Mouse (Mus musculus) intestine, postnatal 0 days (tissue): ENCODE results near the gene Rpl10-ps3. TPM values are rescaled to one million over a fixed set of nuclear protein-coding genes. Genes with fewer than 3 reads are reported as not detected.

Experiments
- ATAC-seq: fragments of 200-750 bp; cut with Nextera tagmentation; 2 replicates; pipeline ENCODE4 v1.8.0; 2017; ENCODE audit warnings: mild to moderate bottlenecking, moderate TSS enrichment, moderate library complexity
- H3K27ac ChIP-seq: fragments of 300-500 bp; sonication (generic); 2 replicates; pipeline ENCODE4 v1.5.1; 2014; ENCODE audit warnings: mild to moderate bottlenecking, low read depth, low read length, moderate library complexity
- H3K27me3 ChIP-seq: fragments of 300-500 bp; sonication (generic); replicated peaks from 2 replicates; pipeline ENCODE4 v1.6.1; 2014; ENCODE audit warnings: low read length, mixed read lengths; ENCODE audit not compliant: control insufficient read depth, insufficient read depth
- H3K36me3 ChIP-seq: fragments of 300-500 bp; sonication (generic); 2 replicates; pipeline ENCODE4 v1.6.1; 2014; ENCODE audit warnings: mild to moderate bottlenecking, moderate library complexity; ENCODE audit not compliant: control insufficient read depth, insufficient read depth
- H3K4me1 ChIP-seq: fragments of 300-500 bp; sonication (generic); replicated peaks from 2 replicates; pipeline ENCODE4 v1.6.1; 2014; ENCODE audit warnings: antibody characterized with exemption, low read length, mixed read lengths; ENCODE audit not compliant: control insufficient read depth, insufficient read depth
- H3K4me2 ChIP-seq: fragments of 300-500 bp; sonication (generic); replicated peaks from 2 replicates; pipeline ENCODE4 v1.6.1; 2014; ENCODE audit warnings: low read depth, mild to moderate bottlenecking, moderate library complexity
- H3K4me3 ChIP-seq: fragments of 300-500 bp; sonication (generic); 2 replicates; pipeline ENCODE4 v1.5.1; 2014; ENCODE audit warnings: low read depth, low read length
- H3K9ac ChIP-seq: fragments of 300-500 bp; sonication (generic); 2 replicates; pipeline ENCODE4 v1.6.1; 2014; ENCODE audit warnings: mild to moderate bottlenecking, low read depth, low read length
- H3K9me3 ChIP-seq: fragments of 300-500 bp; sonication (generic); 2 replicates; pipeline ENCODE4 v1.6.1; 2016; ENCODE audit warnings: mixed run types; ENCODE audit not compliant: control insufficient read depth
- CTCF ChIP-seq: sonication (generic); IDR thresholded peaks from 2 replicates; pipeline ENCODE4 v1.5.1; 2016; ENCODE audit warnings: low read depth, mild to moderate bottlenecking, control low read depth, antibody characterized with exemption, moderate library complexity
- WGBS: fragments of 180-500 bp; shearing (Covaris S2); extraction: QIAGEN DNeasy Blood & Tissue Kit; methylation state at CpG from one replicate; pipeline ENCODE4 v1.1.7; 2014; 5-methylcytosine and 5-hydroxymethylcytosine counted together
- polyA plus RNA-seq: library from polyadenylated mRNA; unstranded; fragments of >200 nt; fragmentation: Nextera tagmentation; extraction: Ambion mirVana; gene quantifications from 2 replicates; pipeline ENCODE4 v1.2.1, GENCODE M21; 2015

Gene Rpl10-ps3
- polyA plus RNA-seq, result 148 and 174 TPM in 2 replicates

- H3K9me3 ChIP-seq, result no peaks in the 10 kb centered on the region
- no peak within 1 kb of the TSS for H3K27ac ChIP-seq
- no peak for TF ChIP-seq CTCF
- no peak within 1 kb of the TSS for H3K4me3 ChIP-seq
- 93% methylated on average over 11 of the region's 13 CpGs for WGBS
- H3K4me2 ChIP-seq, result no peak within 1 kb of the TSS
- no peaks in the 10 kb centered on the region for H3K4me1 ChIP-seq
- H3K27me3 ChIP-seq, result no peaks in the 10 kb centered on the region
- no peak for ATAC-seq
- no peaks in the 10 kb centered on the region for H3K36me3 ChIP-seq
- no peak within 1 kb of the TSS for H3K9ac ChIP-seq
These were observed at the start of gene Rpl10-ps3 for GRCm38 (mm10) chr9:50344868-50345267. TSS of gene Rpl10-ps3 (minus strand) at chr9:50344968.

DNA sequence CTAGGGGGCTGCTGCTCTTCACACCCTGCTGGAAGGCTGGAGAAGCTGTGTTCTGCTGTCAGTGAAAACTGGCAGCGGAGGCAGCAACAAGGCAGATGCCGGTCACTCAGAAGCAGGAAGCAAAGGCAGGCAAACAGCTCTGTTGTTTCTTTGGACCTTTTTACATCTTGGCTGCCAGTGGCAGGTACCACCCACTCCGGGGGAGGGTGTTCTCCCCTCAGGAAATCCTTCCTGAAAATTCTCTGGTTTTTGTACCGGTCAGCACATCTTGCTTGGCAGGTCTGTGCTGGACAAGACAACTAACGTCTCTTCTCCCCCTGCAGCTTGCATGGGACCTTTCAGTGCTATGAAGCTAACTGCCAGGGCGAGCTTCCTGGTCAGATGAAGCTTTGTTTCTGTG is 30.8 kb upstream of the Rpl10-ps3 start:
- H3K4me1 ChIP-seq, result no peaks in the 10 kb centered on the region
- no peak overlapping the region for H3K27ac ChIP-seq
- H3K9ac ChIP-seq, result no peak overlapping the region
- no peak for ATAC-seq
- H3K4me3 ChIP-seq, result no peak overlapping the region
- H3K9me3 ChIP-seq, result no peaks in the 10 kb centered on the region
- H3K36me3 ChIP-seq, result no peaks in the 10 kb centered on the region
- no peak overlapping the region for H3K4me2 ChIP-seq
- TF ChIP-seq CTCF, result no peak
- H3K27me3 ChIP-seq, result no peaks in the 10 kb centered on the region
- WGBS, result 57% methylated on average over 6 of the region's 6 CpGs

- no peak overlapping the region for H3K4me3 ChIP-seq
- H3K36me3 ChIP-seq, result no peaks in the 10 kb centered on the region
- no peak for ATAC-seq
- no peaks in the 10 kb centered on the region for H3K4me1 ChIP-seq
- no peak overlapping the region for H3K4me2 ChIP-seq
- no peaks in the 10 kb centered on the region for H3K9me3 ChIP-seq
- no peaks in the 10 kb centered on the region for H3K27me3 ChIP-seq
- H3K9ac ChIP-seq, result no peak overlapping the region
- TF ChIP-seq CTCF, result no peak
- 75% methylated on average over 5 of the region's 5 CpGs for whole genome bisulfite sequencing
- H3K27ac ChIP-seq, result no peak overlapping the region
These were observed 29.9 kb upstream of the Rpl10-ps3 start for GRCm38 (mm10) chr9:50374666-50375065.

- Histone ChIP-seq H3K36me3 (no peaks in the 10 kb centered on the region), H3K4me3 (no peak overlapping the region), H3K27me3 (no peaks in the 10 kb centered on the region), H3K9me3 (no peaks in the 10 kb centered on the region), H3K9ac (no peak overlapping the region), H3K4me2 (no peak overlapping the region), H3K27ac (no peak overlapping the region), H3K4me1 (no peaks in the 10 kb centered on the region)
- TF ChIP-seq CTCF, result no peak
- ATAC-seq, result no peak
- WGBS, result 79% methylated on average over 8 of the region's 8 CpGs
These were observed 24.0 kb upstream of the Rpl10-ps3 start for GRCm38 (mm10) chr9:50368551-50369297.

- Histone ChIP-seq H3K4me1 (no peaks in the 10 kb centered on the region), H3K36me3 (no peaks in the 10 kb centered on the region), H3K4me3 (no peak overlapping the region), H3K27ac (no peak overlapping the region), H3K9me3 (no peaks in the 10 kb centered on the region), H3K27me3 (no peaks in the 10 kb centered on the region), H3K4me2 (no peak overlapping the region), H3K9ac (no peak overlapping the region)
- TF ChIP-seq CTCF, result no peak
- WGBS, result 49% methylated on average over 11 of the region's 11 CpGs
- no peak for ATAC-seq
These were observed 20.5 kb upstream of the Rpl10-ps3 start for GRCm38 (mm10) chr9:50365059-50365780.

DNA sequence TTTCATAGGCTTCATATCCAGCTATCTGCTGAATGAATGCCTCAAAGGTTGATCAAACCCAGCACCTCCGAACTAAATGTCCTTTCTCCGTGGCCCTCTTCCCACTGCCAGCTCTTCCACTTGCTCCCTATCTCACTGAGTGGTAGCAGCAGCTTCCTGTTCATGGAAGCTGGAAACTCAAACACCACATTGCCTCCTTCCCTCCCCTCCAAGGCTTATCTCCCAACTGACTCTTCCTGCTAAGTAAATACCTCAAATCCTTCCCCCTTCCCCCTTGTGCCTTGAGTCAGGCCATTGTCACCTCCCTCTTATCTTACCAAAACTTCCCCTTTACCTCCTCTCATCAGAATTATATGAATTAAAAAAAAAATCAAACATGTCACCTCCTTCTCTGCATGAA is 19.2 kb upstream of the Rpl10-ps3 start:
- Histone ChIP-seq H3K36me3 (no peaks in the 10 kb centered on the region), H3K9ac (no peak overlapping the region), H3K4me3 (no peak overlapping the region), H3K9me3 (no peaks in the 10 kb centered on the region), H3K4me2 (no peak overlapping the region), H3K27ac (no peak overlapping the region), H3K27me3 (no peaks in the 10 kb centered on the region), H3K4me1 (no peaks in the 10 kb centered on the region)
- WGBS, result 74% methylated on average over 2 of the region's 2 CpGs
- TF ChIP-seq CTCF, result no peak
- no peak for ATAC-seq
